Mouse (Mus musculus): Measurements from ENCODE around the gene Hoxd9. TPM values are rescaled to one million over a fixed set of nuclear protein-coding genes. Genes with fewer than 3 reads are reported as not detected.

Hoxd9 gene
- polyA plus RNA-seq, 1 experiment from 2014 or later: not detected

DNA sequence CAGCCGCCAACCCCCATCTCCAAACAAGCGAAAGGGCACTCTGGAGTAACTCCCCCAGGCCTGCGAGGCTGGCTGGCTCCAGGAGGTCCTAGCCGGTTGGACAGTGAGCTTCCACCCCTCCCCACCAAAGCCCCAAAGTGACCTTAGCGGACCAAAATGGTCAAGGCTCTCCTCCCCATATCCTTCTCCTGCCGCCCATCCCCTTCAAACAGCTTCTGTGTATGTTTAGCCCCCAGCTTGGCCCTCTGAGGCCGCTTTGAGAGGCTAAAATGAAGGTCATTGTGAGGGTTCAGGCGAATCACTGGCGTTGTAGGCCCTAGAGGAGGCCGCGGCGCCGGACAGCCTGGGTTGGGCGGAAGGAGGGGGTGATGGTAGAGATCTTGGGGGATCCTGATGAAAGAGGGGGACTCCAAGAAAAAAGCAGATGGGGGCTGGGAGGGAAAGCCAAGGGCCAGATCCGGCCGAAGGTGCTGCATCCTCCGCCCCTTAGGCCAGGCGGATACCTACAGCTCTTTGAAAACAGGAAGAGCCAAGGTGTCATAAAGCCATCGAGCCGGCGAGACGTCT lies 3.1 kb downstream of the Hoxd9 start:
- no peaks in the 10 kb centered on the region for H3K36me3 ChIP-seq (ENCODE audit: control insufficient read depth, insufficient read depth, low read length)
- no peak overlapping the region for H3K4me3 ChIP-seq (ENCODE audit: low read depth, low read length)
- H3K27me3 ChIP-seq (ENCODE audit: control insufficient read depth, insufficient read depth, low read depth, low read length): peaks cover 58% of the 10 kb centered on the region
- no peaks in the 10 kb centered on the region for H3K9me3 ChIP-seq (replicated peaks; ENCODE audit: control insufficient read depth, low read length, poor library complexity, severe bottlenecking)
- no peak overlapping the region for H3K4me2 ChIP-seq (ENCODE audit: low read length)
- peaks cover 10% of the 10 kb centered on the region for H3K4me1 ChIP-seq (ENCODE audit: control insufficient read depth, insufficient read depth, low read length)
- H3K27ac ChIP-seq (ENCODE audit: low read length): no peak overlapping the region
- WGBS: 2% methylated on average over 22 of the region's 22 CpGs
- ATAC-seq: no peak
- H3K9ac ChIP-seq (ENCODE audit: low read depth, low read length): no peak overlapping the region

DNA sequence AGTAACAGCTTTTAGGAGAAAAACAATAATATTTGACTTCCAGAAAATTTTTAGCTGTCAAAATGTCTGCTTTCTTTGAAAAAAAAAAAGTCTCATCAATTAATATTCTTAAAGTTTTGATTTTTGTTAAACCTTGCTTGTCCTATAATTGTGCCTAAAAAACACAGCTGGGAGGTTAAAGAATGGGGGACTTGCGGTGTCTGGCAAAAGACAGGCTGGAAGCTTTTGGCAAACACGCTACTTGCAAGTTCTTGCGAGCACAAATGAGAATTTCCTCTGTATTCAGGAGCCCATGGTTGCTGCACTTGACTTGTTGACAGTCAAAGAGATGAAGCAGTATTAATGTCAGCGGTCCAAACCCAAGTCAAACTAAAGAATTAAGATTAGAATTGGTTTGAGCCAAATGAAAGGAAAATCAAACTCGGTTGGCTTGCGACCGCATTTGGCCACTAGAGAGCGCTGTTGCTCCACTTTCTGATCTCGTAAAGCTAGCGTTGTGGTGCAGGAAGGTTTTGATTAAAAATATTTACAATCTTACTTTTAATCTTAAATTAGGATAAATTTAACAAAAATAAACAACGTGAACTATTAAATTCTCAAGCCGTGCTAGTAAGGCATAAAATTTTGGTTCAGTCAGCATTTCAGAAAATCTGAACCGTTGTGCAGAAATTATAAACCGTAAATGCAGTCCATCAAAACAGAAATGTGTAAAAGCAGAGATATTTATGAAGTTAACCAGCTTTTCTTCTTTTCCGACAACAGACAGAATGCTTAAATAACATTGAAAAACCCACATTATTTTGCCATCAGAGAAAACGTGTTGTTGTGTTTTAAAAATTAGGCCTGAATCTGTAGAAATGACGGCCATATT lies 4.7 kb downstream of the Hoxd9 start:
- WGBS: 12% methylated on average over 17 of the region's 17 CpGs
- Histone ChIP-seq H3K4me1 (ENCODE audit: control insufficient read depth, insufficient read depth, low read length) (peaks cover 11% of the 10 kb centered on the region), H3K4me2 (ENCODE audit: low read length) (no peak overlapping the region), H3K27ac (ENCODE audit: low read length) (no peak overlapping the region), H3K4me3 (ENCODE audit: low read depth, low read length) (no peak overlapping the region), H3K36me3 (ENCODE audit: control insufficient read depth, insufficient read depth, low read length) (no peaks in the 10 kb centered on the region), H3K27me3 (ENCODE audit: control insufficient read depth, insufficient read depth, low read depth, low read length) (peaks cover 49% of the 10 kb centered on the region), H3K9me3 (replicated peaks; ENCODE audit: control insufficient read depth, low read length, poor library complexity, severe bottlenecking) (no peaks in the 10 kb centered on the region), H3K9ac (ENCODE audit: low read depth, low read length) (no peak overlapping the region)
- no peak for ATAC-seq

- no peak for ATAC-seq
- peaks cover 53% of the 10 kb centered on the region for H3K27me3 ChIP-seq (ENCODE audit: control insufficient read depth, insufficient read depth, low read depth, low read length)
- no peak overlapping the region for H3K9ac ChIP-seq (ENCODE audit: low read depth, low read length)
- H3K4me3 ChIP-seq (ENCODE audit: low read depth, low read length): no peak overlapping the region
- no peak overlapping the region for H3K4me2 ChIP-seq (ENCODE audit: low read length)
- peaks cover 10% of the 10 kb centered on the region for H3K4me1 ChIP-seq (ENCODE audit: control insufficient read depth, insufficient read depth, low read length)
- no peaks in the 10 kb centered on the region for H3K9me3 ChIP-seq (replicated peaks; ENCODE audit: control insufficient read depth, low read length, poor library complexity, severe bottlenecking)
- no peaks in the 10 kb centered on the region for H3K36me3 ChIP-seq (ENCODE audit: control insufficient read depth, insufficient read depth, low read length)
- no peak overlapping the region for H3K27ac ChIP-seq (ENCODE audit: low read length)
- 10% methylated on average over 6 of the region's 6 CpGs for WGBS
Measured at GRCm38 (mm10) chr2:74702820-74703219, 5.3 kb downstream of the Hoxd9 start.

DNA sequence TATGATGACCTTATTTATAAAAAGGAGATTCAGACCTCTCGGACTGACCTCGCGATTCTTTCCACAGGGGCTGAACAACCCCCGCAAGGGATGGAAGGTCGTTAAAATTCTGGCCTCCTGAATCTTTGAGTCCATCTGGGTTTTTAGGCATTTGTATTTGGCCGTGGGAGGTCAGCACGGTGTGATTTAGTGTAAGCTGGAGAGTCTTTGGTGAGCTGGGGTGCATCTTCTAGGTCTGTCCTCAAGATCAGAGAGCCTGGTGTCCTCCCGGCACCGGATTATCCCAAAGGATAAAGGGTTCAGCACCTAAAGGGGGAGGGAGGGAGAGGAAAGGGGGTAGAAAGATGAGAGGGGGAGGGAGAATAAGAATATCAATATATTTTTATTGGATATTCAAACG lies 5.8 kb downstream of the Hoxd9 start:
- ATAC-seq: no peak
- H3K36me3 ChIP-seq (ENCODE audit: control insufficient read depth, insufficient read depth, low read length): no peaks in the 10 kb centered on the region
- no peak overlapping the region for H3K9ac ChIP-seq (ENCODE audit: low read depth, low read length)
- H3K4me3 ChIP-seq (ENCODE audit: low read depth, low read length): no peak overlapping the region
- H3K27me3 ChIP-seq (ENCODE audit: control insufficient read depth, insufficient read depth, low read depth, low read length): peaks cover 58% of the 10 kb centered on the region
- H3K27ac ChIP-seq (ENCODE audit: low read length): no peak overlapping the region
- 4% methylated on average over 10 of the region's 10 CpGs for WGBS
- H3K4me2 ChIP-seq (ENCODE audit: low read length): no peak overlapping the region
- H3K9me3 ChIP-seq (replicated peaks; ENCODE audit: control insufficient read depth, low read length, poor library complexity, severe bottlenecking): no peaks in the 10 kb centered on the region
- peaks cover 7% of the 10 kb centered on the region for H3K4me1 ChIP-seq (ENCODE audit: control insufficient read depth, insufficient read depth, low read length)

- no peak overlapping the region for H3K4me3 ChIP-seq (ENCODE audit: low read depth, low read length)
Measured at GRCm38 (mm10) chr2:74703720-74704392, 6.3 kb downstream of the Hoxd9 start.

GRCm38 (mm10) chr2:74704393-74704998 lies 7.0 kb downstream of the Hoxd9 start, which contains the start of gene Hoxd8:
TSS of gene Hoxd8 (plus strand) at chr2:74704615.
- Histone ChIP-seq H3K27ac (ENCODE audit: low read length) (no peak within 1 kb of the TSS), H3K4me2 (ENCODE audit: low read length) (peak within 1 kb of the TSS; percentile 46), H3K9me3 (replicated peaks; ENCODE audit: control insufficient read depth, low read length, poor library complexity, severe bottlenecking) (no peaks in the 10 kb centered on the region), H3K27me3 (ENCODE audit: control insufficient read depth, insufficient read depth, low read depth, low read length) (peaks cover 68% of the 10 kb centered on the region), H3K36me3 (ENCODE audit: control insufficient read depth, insufficient read depth, low read length) (no peaks in the 10 kb centered on the region), H3K4me1 (ENCODE audit: control insufficient read depth, insufficient read depth, low read length) (peaks cover 7% of the 10 kb centered on the region), H3K9ac (ENCODE audit: low read depth, low read length) (no peak within 1 kb of the TSS), H3K4me3 (ENCODE audit: low read depth, low read length) (peak within 1 kb of the TSS; percentile 17)
- whole genome bisulfite sequencing: under 1% methylated on average over 35 of the region's 52 CpGs
- ATAC-seq: no peak

More at GRCm38 (mm10) chr2:74703720-74704392, 6.3 kb downstream of the Hoxd9 start:
- H3K9me3 ChIP-seq (replicated peaks; ENCODE audit: control insufficient read depth, low read length, poor library complexity, severe bottlenecking): no peaks in the 10 kb centered on the region
- ATAC-seq: no peak
- H3K9ac ChIP-seq (ENCODE audit: low read depth, low read length): no peak overlapping the region
- no peaks in the 10 kb centered on the region for H3K36me3 ChIP-seq (ENCODE audit: control insufficient read depth, insufficient read depth, low read length)
- peaks cover 63% of the 10 kb centered on the region for H3K27me3 ChIP-seq (ENCODE audit: control insufficient read depth, insufficient read depth, low read depth, low read length)
- H3K4me1 ChIP-seq (ENCODE audit: control insufficient read depth, insufficient read depth, low read length): peaks cover 7% of the 10 kb centered on the region
- no peak overlapping the region for H3K27ac ChIP-seq (ENCODE audit: low read length)
- WGBS: 1% methylated on average over 26 of the region's 26 CpGs
- H3K4me2 ChIP-seq (ENCODE audit: low read length): no peak overlapping the region

GRCm38 (mm10) chr2:74704999-74705466 lies 7.5 kb downstream of the Hoxd9 start:
- no peak for ATAC-seq
- no peak overlapping the region for H3K27ac ChIP-seq (ENCODE audit: low read length)
- WGBS: 1% methylated on average over 31 of the region's 66 CpGs

DNA sequence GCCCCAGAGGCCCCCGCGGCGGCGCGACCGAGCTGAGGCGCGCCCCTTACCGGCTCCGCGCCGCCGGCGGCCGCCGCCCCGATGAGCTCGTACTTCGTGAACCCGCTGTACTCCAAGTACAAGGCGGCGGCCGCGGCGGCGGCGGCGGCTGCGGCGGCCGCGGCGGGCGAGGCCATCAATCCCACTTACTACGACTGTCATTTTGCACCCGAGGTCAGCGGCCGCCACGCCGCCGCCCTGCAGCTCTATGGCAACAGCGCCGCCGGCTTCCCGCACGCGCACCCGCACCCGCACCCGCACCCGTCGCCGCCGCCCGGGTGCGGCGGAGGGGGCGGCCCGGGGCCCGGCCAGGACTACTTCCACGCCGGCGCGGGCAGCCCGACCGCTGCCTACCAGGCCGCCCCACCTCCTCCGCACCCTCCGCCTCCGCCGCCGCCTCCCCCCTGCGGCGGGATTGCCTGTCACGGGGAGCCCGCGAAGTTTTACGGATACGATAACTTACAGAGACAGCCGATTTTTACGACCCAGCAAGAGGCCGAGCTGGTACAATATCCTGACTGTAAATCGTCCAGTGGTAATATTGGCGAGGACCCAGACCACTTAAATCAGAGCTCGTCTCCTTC lies 8.1 kb downstream of the Hoxd9 start:
- H3K27ac ChIP-seq (ENCODE audit: low read length): no peak overlapping the region
- no peak for ATAC-seq
- 1% methylated on average over 46 of the region's 85 CpGs for WGBS

More at GRCm38 (mm10) chr2:74704999-74705466, 7.5 kb downstream of the Hoxd9 start:
- H3K36me3 ChIP-seq (ENCODE audit: control insufficient read depth, insufficient read depth, low read length): no peaks in the 10 kb centered on the region
- H3K4me3 ChIP-seq (ENCODE audit: low read depth, low read length): peak overlapping the region; percentile 17
- peak overlapping the region; percentile 46 for H3K4me2 ChIP-seq (ENCODE audit: low read length)
- peaks cover 68% of the 10 kb centered on the region for H3K27me3 ChIP-seq (ENCODE audit: control insufficient read depth, insufficient read depth, low read depth, low read length)
- no peaks in the 10 kb centered on the region for H3K9me3 ChIP-seq (replicated peaks; ENCODE audit: control insufficient read depth, low read length, poor library complexity, severe bottlenecking)
- H3K4me1 ChIP-seq (ENCODE audit: control insufficient read depth, insufficient read depth, low read length): peaks cover 7% of the 10 kb centered on the region
- H3K9ac ChIP-seq (ENCODE audit: low read depth, low read length): no peak overlapping the region

More for the DNA sequence above, 8.1 kb downstream of the Hoxd9 start:
- Histone ChIP-seq H3K9ac (ENCODE audit: low read depth, low read length) (no peak overlapping the region), H3K27me3 (ENCODE audit: control insufficient read depth, insufficient read depth, low read depth, low read length) (peaks cover 68% of the 10 kb centered on the region), H3K4me3 (ENCODE audit: low read depth, low read length) (peak overlapping the region; percentile 17), H3K36me3 (ENCODE audit: control insufficient read depth, insufficient read depth, low read length) (no peaks in the 10 kb centered on the region), H3K4me2 (ENCODE audit: low read length) (peak overlapping the region; percentile 46), H3K9me3 (replicated peaks; ENCODE audit: control insufficient read depth, low read length, poor library complexity, severe bottlenecking) (no peaks in the 10 kb centered on the region), H3K4me1 (ENCODE audit: control insufficient read depth, insufficient read depth, low read length) (peaks cover 7% of the 10 kb centered on the region)
